Mouse (Mus musculus) Muller cell, postnatal 12 days (primary cell): ENCODE measurements around the gene Sept4.

Source experiments
- DNase-seq: peaks from one replicate; pipeline ENCODE4 v3.0.0-alpha.2; 2015; ENCODE audit errors: inconsistent ontology term

Gene Sept4

DNA sequence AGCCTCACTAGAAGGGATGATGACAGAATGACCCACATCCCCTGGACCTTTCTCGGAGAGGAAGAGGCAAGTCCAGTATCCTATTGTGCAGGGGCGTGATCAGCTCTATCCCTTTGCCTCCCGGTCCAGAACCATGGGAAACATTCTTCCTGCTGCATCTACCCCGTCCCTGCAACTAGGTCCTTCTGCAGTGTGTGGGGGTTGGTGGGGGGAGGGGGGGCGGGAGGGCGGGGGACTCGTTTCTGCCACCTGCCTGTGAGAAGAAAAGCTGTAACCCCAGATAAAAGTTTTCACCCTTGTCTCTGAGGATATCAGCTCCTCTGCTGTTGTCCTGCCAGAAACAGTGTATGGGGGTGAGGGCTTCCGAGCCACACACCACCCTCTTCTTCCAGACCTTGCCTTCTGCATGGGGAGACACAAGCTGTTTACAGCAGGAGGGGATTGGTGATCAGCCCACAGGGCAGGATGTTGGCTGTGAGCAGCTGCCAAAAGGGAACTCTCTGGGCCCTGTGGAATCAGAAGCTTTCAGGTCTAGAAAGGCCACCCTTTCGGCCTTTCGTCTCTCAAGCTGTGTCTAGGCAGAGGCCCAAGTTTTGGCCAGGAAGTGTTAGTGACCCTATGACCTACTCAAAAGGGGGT, 10.4 kb downstream of the Sept4 start:
- peak; percentile 55 for DNase-seq

DNA sequence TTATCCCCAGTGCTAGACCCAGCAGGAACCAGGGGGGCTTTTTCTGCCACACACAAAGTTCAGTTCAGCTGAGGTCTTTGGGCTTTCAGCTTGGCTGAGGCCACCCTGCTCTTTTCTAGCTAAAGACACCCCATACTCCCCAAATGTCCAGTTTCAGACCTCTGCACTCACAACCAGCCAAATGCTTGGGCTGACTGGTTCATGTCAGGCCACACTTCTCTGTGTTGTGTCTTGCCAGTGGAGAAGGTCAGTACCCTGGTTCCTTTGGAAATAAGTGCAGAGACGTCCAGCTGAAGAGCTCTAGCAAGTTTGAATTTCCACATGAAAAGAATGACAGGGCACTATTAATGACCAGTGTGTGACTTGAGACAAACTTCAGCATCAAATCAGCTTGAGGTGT, 11.0 kb downstream of the Sept4 start:
- DNase-seq: no peak

DNA sequence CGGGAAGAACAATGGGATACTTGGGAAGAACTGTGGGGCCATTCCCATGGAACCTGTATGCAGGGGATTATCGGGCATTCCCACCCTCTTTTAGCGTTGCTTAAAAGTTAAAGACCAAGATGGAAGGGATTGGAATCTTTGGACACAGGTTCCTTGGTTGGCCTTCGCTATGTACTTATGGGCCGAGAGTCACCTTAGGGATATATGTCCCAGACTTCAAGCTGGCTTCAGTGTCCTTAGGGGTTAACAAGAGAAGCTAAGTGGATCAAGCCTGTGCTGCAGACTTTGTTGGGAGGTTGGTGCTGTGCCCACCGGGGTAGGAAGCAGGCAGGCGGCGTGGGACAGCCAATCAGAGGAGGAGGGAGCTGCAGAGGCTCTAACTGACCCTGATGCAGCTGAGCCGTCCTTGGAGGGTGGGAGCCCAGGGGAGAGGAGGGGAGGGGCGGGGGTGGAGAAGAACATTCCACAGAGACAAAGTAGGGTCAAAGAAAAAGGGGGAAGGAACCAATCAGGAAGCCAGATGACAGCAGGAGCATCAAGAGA, 11.9 kb downstream of the Sept4 start:
- DNase-seq: no peak

DNA sequence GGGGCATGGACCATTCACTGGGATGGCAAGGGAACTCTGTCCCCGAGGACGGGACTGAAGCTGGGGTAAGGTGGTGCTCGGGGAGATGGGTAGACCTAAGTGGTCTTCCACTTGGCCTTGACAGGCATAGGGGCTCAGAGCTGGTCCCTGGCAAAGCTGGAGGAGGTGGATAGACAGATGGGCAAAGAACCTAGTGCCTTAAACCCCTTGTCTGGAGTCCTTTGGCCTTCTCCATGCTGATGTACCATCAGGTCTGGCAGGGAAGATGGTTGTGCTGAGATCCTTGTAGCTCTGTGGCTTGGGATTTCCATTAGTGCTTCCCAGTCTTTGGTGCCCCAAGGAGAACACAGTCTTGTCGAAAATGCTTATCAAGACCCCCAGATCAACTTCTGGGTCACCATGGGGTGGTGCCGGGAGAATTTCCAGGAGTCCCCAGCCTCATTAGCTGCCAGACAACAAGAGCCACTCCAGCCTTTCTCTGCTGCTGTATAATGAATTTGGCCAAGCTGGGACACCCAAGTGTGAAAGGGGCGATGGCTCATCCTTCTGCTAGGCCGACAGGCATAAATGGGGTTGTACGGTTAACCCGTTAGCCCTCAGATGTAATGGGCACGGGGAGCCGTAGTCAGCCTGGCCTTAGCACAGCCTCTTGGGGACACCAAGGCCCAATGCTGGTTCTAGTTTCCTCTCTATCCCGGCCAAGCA, 12.6 kb downstream of the Sept4 start:
- no peak for DNase-seq

DNA sequence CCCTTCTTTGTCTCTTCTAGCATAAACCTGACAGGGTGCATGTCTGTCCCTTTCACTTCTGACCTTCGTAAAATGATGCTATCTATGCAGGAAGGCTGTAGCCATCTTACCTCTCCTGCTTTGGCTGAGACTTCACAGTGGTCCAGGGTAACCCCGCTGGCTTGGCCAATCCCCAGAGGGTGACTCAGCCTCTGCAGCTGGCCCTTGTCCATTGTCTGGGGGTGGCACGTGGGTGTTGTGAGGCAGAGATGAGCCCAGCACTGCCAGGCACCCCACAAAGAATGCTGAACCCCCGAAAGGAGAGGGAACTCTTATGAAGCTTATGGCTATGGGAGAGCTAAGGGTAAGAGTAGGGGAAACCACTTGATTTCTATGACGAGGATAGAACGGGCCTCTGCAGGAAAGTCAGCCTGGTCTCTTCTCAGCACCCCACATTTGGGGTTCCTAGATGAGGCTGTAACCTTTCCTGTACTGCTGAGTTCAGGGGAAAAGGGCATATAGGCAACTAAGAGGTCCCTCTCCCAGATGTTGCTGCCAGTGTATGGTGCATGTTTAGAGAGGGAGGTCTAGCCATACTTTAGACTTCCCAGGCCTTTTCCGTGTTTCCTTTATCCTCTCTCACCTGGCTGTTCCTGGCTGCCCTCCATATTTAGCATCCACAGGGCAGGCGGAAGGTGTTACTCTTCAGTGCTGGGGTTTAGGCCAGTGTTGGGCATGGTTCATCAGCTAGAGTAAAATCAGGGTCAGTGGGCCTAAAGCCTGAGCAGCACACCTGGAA, 13.4 kb downstream of the Sept4 start:
- DNase-seq: peak; percentile 80

DNA sequence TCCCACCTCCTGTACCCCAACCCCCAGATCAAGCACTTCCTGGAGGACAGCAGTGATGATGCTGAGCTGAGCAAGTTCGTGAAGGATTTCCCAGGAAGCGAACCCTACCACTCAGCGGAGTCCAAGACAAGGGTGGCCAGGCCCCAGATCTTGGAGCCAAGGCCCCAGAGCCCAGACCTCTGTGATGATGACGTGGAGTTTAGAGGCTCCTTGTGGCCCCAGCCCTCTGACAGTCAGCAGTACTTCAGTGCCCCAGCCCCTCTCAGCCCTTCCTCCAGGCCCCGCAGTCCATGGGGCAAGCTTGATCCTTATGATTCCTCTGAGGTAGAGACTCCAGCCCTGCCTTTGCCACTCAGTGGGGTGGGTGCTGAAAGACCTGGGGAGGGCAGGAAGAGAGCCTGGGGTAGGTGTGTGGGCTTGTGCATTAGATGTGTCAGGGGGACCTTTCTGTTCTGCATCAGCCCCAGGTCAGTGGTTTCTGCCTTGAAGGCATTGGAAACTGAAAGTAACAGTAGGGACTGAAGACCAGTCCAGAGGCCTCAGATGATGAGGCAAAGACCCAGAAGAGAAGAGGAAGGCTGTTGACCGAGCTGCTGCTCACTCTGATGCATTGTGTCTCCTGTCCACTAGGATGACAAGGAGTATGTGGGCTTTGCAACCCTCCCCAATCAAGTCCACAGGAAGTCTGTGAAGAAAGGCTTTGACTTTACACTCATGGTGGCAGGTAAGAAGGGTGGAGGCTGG, 14.8 kb downstream of the Sept4 start:
- DNase-seq: no peak

DNA sequence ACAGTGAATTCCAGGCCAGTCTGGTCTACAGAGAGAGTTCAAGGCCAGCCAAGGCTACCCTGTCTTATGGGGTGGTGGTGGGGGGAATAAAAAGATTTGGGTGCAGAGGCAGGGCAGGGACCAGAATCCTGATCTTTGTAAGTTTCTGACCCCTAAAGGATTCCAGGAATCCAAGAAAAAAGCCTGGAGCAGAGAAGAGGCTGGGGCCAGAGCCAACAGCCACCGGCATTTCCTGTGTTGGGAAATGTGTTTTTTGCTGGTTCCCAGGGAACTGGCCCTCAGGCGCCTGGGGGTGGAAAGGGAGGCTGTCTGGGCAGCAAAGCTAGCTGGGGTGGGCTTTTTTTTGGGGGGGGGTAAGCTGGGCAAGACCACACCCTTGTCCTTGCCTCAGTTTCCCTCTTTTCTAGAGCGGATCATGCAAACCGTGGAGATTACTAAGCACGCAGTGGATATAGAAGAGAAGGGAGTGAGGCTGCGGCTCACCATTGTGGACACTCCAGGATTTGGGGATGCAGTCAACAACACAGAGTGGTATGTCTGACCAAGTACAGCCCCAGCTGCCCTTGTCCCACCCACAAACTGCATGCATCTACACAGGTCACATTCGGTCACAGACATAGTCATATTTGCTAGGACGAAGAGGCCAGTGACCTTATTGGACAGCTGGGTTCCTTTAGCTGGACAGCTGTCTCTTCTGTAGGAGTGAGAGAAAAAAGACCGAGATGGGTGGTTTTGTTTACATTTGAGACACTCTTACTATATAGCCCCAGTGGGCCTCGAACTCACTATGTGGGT, 16.2 kb downstream of the Sept4 start:
- no peak for DNase-seq

DNA sequence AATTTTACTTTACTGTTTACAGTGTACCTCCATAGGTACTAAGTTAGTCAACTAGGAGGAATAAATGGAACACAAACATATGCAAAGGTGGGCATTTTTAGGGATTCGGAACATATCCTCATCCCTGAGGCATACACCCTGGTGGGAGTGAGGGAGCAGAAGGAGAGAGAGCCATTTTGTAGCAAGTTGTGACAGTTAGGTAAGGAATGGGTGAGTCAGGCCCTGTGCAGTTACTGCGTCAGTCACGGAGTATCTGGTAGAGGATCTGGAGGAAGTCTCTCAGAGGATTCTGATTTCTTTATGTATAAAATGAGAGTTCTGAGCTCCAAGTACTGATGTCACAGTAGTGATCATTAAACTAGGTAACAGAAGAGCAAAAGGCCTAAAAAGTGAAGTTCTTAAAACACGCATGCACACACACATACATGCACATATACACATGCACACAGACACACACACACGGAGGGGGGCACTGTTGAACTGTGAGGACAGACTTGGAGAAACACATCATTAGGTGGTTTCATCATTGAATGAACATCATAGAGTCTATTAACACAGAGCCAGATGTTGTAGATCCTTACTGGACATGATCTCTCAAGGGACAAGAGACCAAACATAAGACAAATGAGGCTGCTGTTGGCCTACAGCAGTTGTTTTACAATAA, 18.6 kb downstream of the Sept4 start:
- DNase-seq: no peak

DNA sequence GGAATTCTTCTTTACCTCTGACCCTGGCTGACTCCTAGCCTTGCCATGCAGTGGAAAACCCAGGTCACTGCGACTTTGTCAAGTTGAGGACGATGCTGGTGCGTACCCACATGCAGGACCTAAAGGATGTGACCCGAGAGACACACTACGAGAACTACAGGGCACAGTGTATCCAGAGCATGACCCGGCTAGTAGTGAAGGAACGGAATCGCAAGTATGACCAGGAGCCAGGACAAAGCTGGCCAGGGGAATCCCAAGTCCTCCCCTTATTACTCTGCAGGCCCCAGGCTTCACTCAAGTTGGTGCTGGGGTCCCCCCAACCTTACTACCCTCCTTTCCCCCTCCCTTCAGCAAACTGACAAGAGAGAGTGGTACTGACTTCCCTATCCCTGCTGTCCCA, 20.9 kb downstream of the Sept4 start:
- DNase-seq: no peak

DNA sequence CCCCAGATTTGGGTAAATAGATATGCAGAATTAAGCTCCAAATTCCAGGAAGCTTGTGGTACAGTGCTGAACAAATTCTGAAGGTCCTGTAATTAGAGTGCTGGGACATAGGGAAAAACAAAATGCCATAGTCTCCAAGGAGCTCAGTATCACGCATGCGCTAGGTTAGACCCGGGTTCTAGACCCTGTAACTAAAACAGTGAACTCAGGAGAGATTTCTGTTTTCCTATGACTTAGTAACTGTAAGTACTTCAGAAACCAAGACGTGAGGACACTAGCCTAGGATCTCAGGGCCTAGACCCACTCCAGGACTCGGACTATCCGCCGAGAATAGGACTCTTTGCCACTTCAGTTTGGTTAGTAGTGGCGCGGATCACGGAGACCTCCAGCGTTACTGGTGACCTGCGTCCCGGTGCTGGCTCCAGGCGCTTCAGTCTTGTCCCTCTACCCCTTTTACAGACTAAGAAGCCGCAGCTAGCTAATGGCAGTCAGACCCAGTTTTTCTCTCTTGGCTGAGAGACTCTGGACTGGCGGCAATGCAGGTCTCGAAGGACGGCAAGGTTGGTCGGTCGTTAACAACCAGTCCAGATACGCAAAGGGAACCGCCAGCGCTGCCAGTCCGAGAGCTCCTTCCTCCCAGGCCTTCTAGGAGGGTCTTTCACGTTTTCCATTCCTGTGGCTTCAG, 22.3 kb downstream of the Sept4 start:
- peak; percentile 51 for DNase-seq

DNA sequence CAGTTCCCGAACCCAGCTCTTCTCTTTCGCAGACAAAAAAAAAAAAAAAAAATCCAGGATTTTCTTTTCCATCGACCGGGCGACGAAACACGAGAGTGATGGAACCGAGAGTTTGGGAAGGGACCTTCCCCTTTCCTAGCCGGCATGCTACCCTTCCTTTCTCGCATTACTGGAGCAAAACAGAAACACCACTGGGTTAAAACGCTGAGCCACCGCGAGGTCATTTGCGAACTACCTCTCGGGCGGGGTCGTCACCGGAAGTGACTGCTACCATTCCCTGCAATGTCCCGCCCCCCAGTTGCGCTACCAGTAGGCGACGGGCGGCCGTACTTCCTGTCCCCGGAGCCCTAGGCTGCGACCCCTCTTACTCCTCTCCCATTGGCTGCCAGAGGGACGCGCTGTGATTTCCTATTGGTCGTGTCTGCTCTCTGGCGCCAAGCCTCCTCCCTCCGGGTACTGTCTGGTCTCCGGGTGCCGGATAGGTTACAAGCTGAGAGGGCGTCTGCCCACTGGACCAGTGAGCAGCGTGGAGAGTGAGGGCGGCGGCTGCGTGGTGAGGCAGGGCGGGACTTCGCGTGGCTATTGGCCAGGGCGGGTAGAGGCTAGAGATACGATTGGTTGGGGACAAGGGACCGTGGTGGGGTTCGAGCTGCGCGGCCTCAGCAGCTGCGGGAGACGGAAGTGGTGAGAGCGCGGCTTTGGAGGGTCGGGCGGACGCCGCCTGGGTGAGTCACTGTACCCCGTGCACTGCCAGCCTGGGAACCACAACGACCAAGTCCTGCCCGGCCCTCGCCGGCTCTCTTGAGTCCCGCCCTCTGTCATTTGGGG, 23.0 kb downstream of the Sept4 start, which contains the start of gene Mtmr4:
Gene Mtmr4, plus strand, starts transcription at position 637 of the 828 bp plus-strand sequence.
- peak; percentile 100 for DNase-seq

DNA sequence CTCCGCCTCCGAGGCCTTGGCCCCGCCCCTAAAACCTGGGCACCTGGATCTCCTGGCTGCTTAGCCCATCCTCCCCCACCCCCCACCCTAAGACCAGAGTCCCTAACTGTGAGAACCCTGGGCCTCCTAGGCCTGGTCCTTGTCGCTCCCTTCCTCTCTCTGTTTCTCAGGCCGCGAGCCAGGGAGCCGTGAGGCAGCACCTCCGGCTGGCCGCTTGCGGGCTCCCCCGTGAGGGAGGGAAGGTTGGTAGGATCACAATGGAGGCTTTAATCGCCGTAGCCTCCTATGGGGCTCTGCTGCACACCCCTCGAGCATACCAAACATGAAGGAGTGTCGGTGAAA, 23.6 kb downstream of the Sept4 start:
- DNase-seq: no peak

DNA sequence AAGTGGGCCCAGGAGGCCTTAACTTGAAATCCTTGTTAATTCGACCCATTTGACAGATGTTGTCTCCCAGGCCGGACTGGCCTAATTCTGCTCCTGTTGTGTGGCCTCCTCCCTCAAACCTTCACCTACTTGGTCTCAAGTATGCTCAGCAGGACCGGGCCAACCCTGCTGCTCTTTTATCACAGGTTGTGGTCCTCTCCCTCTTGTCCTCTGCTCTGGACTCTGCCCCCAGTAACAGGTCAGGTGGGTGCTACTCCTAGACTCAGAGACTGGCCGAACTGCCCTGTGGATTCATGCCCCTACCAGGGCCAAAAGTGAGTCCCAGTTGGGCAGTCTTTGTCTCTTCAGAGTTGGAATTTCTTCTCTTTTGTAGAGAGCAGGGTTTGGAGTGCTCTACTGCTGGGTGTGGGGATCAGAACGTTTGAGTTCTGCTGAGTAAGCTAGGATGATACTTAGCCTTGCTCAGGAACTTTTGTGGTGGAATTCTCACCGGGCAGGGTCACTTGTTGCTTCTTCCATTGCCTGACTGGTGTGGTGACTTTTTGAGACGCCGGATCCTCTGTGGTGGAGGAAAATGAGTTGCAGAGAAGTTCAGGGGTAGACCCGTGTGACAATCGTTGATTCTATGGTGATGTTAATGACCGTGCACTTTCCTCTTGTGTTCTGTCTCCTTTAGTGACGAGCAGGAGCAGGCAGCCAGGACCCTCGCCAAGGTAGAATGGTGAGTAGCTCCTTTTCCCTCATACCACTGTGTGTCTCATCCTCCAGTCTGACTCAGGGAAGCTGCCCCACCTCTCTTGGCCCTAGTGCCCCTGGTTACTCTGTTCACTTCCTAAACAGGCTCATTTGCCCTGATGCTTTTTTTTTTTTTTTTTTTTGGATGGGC, 24.3 kb downstream of the Sept4 start:
- DNase-seq: no peak

DNA sequence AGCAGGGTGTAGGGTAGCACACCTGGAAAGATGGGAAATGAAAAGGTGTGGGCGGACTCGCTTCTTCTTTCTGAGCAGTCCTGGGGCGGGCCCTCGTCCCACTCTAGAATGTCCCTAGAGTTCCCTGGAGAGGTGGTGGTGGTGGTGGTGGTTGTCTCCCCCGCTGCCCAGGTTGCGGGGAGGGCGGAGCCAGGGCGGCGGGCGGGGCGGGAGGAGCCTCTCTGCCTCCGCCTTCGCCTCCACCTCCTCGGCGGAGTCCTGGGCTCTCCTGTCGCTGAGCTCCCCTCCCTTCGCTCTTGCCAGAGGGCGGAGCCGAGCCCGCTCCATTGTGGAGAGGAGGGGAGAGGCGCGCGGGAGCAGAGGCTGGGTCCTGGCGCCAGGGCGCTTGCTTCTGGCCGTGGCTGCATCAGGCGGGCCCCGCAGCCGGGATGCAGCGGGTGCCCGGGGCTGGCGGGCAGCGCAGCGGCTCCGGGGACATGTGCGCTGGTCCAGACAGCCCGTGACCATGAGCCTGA, 26.7 kb downstream of the Sept4 start:
- DNase-seq: peak; percentile 94

DNA sequence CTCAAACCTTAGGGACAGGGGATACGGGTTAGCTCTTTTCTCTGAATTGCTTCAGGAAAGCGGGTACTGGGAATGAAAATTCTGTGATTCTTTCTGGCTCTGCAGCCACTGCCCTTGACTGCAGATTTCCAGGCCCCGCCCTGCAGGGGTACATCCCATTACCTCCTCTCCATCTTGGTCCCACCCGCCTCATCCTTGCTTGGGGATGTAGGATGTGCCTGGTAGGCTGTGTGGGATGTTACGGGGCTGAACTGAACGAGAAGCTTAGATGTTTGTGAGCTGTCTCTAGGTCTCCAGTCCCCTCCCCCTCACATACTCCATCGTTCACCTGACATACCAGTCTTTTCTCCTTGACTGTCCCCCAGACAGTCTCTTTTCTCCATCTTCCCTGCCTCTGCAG, 27.3 kb downstream of the Sept4 start:
- DNase-seq: no peak

DNA sequence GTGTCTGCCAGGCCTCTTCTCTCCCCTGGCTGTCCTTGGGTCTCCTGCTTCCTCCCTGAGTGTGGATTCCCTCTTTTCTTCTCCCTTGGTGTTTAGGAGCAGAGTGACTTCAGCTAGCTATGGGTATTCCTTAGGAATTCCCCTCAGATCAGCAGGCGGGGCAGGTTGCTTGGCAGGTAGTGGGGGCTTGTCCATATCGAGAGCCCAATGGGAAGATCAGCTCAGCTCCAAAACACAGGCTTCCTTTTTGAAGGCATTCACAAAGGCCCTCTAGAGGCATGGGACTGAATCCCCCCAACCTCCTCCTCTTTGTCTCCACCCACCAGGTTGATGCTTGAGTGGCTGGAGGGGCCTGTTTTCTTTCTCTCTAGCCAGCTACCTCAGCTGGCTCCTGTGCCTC, 27.8 kb downstream of the Sept4 start:
- no peak for DNase-seq

DNA sequence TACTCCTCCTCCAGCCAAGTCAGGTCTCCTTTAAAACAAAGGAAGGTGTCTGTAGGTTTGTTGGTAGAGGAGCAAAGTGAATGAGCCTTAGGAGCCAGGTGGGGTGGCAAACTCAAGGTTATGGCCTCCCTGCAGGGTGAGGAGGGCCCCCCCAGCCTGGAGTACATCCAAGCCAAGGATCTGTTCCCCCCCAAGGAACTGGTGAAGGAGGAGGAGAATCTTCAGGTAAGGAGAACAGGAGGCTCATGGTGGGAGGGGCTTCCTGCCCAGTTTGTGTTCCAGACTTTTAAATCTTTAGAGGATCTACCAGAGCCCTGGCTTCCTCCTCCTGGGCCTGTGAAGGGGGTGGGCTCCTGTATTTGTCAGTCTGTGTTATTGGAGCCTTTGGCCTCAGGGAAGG, 28.4 kb downstream of the Sept4 start:
- DNase-seq: no peak
